Mouse (Mus musculus): ENCODE measurements around the gene Myh10. TPM values are rescaled to one million over a fixed set of nuclear protein-coding genes. Genes with fewer than 3 reads are reported as not detected.
A peak's percentile ranks its signal among the peaks of the same experiment; 100 is the strongest.
"Not testable (repeated sequence)": the region's sequence is repeated elsewhere in the genome, so short reads cannot be mapped to it uniquely, and the experiment has no call there.

Gene Myh10
- polyA plus RNA-seq, 1 experiment from 2014 or later = 94.9 TPM

GRCm38 (mm10) chr11:68730792-68731191 lies 39.4 kb downstream of the Myh10 start:
- WGBS = 86% methylated on average over 5 of the region's 5 CpGs
- Histone ChIP-seq H3K4me3 (ENCODE audit: low read depth, low read length) (no peak overlapping the region), H3K4me1 (ENCODE audit: control insufficient read depth, insufficient read depth, low read length) (no peaks in the 10 kb centered on the region; the same call in 1 of the 2 replicates), H3K27me3 (ENCODE audit: control insufficient read depth, insufficient read depth, low read depth, low read length) (no peaks in the 10 kb centered on the region), H3K4me2 (ENCODE audit: low read length) (no peak overlapping the region), H3K27ac (ENCODE audit: low read length) (no peak overlapping the region), H3K9me3 (replicated peaks; ENCODE audit: control insufficient read depth, low read length, poor library complexity, severe bottlenecking) (no peaks in the 10 kb centered on the region), H3K36me3 (ENCODE audit: control insufficient read depth, insufficient read depth, low read length) (no peaks in the 10 kb centered on the region; the same call in 1 of the 2 replicates), H3K9ac (ENCODE audit: low read depth, low read length) (no peak overlapping the region)
- no peak for ATAC-seq

GRCm38 (mm10) chr11:68732066-68732465 lies 40.7 kb downstream of the Myh10 start:
- H3K27ac ChIP-seq (ENCODE audit: low read length) = no peak overlapping the region
- H3K4me2 ChIP-seq (ENCODE audit: low read length) = no peak overlapping the region
- no peaks in the 10 kb centered on the region; the same call in 1 of the 2 replicates for H3K36me3 ChIP-seq (ENCODE audit: control insufficient read depth, insufficient read depth, low read length)
- no peak overlapping the region for H3K9ac ChIP-seq (ENCODE audit: low read depth, low read length)
- no peaks in the 10 kb centered on the region for H3K9me3 ChIP-seq (replicated peaks; ENCODE audit: control insufficient read depth, low read length, poor library complexity, severe bottlenecking)
- H3K4me1 ChIP-seq (ENCODE audit: control insufficient read depth, insufficient read depth, low read length) = no peaks in the 10 kb centered on the region; the same call in 1 of the 2 replicates
- no peak for ATAC-seq
- 82% methylated on average over 6 of the region's 6 CpGs for WGBS
- H3K4me3 ChIP-seq (ENCODE audit: low read depth, low read length) = no peak overlapping the region
- H3K27me3 ChIP-seq (ENCODE audit: control insufficient read depth, insufficient read depth, low read depth, low read length) = no peaks in the 10 kb centered on the region

GRCm38 (mm10) chr11:68733401-68733800 lies 42.0 kb downstream of the Myh10 start:
- ATAC-seq; H3K9ac ChIP-seq (ENCODE audit: low read depth, low read length); H3K27me3 ChIP-seq (ENCODE audit: control insufficient read depth, insufficient read depth, low read depth, low read length); H3K36me3 ChIP-seq (ENCODE audit: control insufficient read depth, insufficient read depth, low read length); H3K4me2 ChIP-seq (ENCODE audit: low read length); H3K27ac ChIP-seq (ENCODE audit: low read length); H3K9me3 ChIP-seq (replicated peaks; ENCODE audit: control insufficient read depth, low read length, poor library complexity, severe bottlenecking); H3K4me3 ChIP-seq (ENCODE audit: low read depth, low read length); H3K4me1 ChIP-seq (ENCODE audit: control insufficient read depth, insufficient read depth, low read length): not testable (repeated sequence)
- WGBS = 93% methylated on average over 3 of the region's 3 CpGs

- no peaks in the 10 kb centered on the region for H3K9me3 ChIP-seq (replicated peaks; ENCODE audit: control insufficient read depth, low read length, poor library complexity, severe bottlenecking)
- no peak overlapping the region for H3K27ac ChIP-seq (ENCODE audit: low read length)
- H3K4me2 ChIP-seq (ENCODE audit: low read length) = no peak overlapping the region
- no peak overlapping the region for H3K9ac ChIP-seq (ENCODE audit: low read depth, low read length)
- peaks cover 3% of the 10 kb centered on the region; the same call in 1 of the 2 replicates for H3K36me3 ChIP-seq (ENCODE audit: control insufficient read depth, insufficient read depth, low read length)
- WGBS = 96% methylated on average over 7 of the region's 7 CpGs
- no peaks in the 10 kb centered on the region for H3K27me3 ChIP-seq (ENCODE audit: control insufficient read depth, insufficient read depth, low read depth, low read length)
- no peak overlapping the region for H3K4me3 ChIP-seq (ENCODE audit: low read depth, low read length)
- ATAC-seq = no peak
- no peaks in the 10 kb centered on the region for H3K4me1 ChIP-seq (ENCODE audit: control insufficient read depth, insufficient read depth, low read length)
Observed at GRCm38 (mm10) chr11:68739509-68739908, 48.1 kb downstream of the Myh10 start.

GRCm38 (mm10) chr11:68742658-68743057 lies 51.3 kb downstream of the Myh10 start:
- Histone ChIP-seq H3K4me1 (ENCODE audit: control insufficient read depth, insufficient read depth, low read length) (0 out of 2 replicates have a peak, but pooled peaks cover 2% of the 10 kb centered on the region), H3K27me3 (ENCODE audit: control insufficient read depth, insufficient read depth, low read depth, low read length) (no peaks in the 10 kb centered on the region), H3K27ac (ENCODE audit: low read length) (no peak overlapping the region), H3K9me3 (replicated peaks; ENCODE audit: control insufficient read depth, low read length, poor library complexity, severe bottlenecking) (no peaks in the 10 kb centered on the region), H3K4me2 (ENCODE audit: low read length) (no peak overlapping the region), H3K9ac (ENCODE audit: low read depth, low read length) (no peak overlapping the region), H3K36me3 (ENCODE audit: control insufficient read depth, insufficient read depth, low read length) (peaks cover 3% of the 10 kb centered on the region; the same call in 1 of the 2 replicates), H3K4me3 (ENCODE audit: low read depth, low read length) (no peak overlapping the region)
- WGBS = 85% methylated on average over 2 of the region's 2 CpGs
- ATAC-seq = no peak

- Histone ChIP-seq H3K9ac (ENCODE audit: low read depth, low read length) (no peak overlapping the region), H3K27me3 (ENCODE audit: control insufficient read depth, insufficient read depth, low read depth, low read length) (no peaks in the 10 kb centered on the region), H3K4me3 (ENCODE audit: low read depth, low read length) (no peak overlapping the region), H3K36me3 (ENCODE audit: control insufficient read depth, insufficient read depth, low read length) (peaks cover 3% of the 10 kb centered on the region; the same call in 1 of the 2 replicates), H3K27ac (ENCODE audit: low read length) (no peak overlapping the region), H3K9me3 (replicated peaks; ENCODE audit: control insufficient read depth, low read length, poor library complexity, severe bottlenecking) (no peaks in the 10 kb centered on the region), H3K4me1 (ENCODE audit: control insufficient read depth, insufficient read depth, low read length) (0 out of 2 replicates have a peak, but pooled peaks cover 2% of the 10 kb centered on the region), H3K4me2 (ENCODE audit: low read length) (no peak overlapping the region)
- 74% methylated on average over 3 of the region's 3 CpGs for WGBS
- no peak for ATAC-seq
Observed at GRCm38 (mm10) chr11:68744150-68744549, 52.8 kb downstream of the Myh10 start.

- 71% methylated on average over 16 of the region's 16 CpGs for WGBS
- Histone ChIP-seq H3K4me1 (ENCODE audit: control insufficient read depth, insufficient read depth, low read length) (0 out of 2 replicates have a peak, but pooled peaks cover 2% of the 10 kb centered on the region), H3K36me3 (ENCODE audit: control insufficient read depth, insufficient read depth, low read length) (peaks cover 3% of the 10 kb centered on the region; the same call in 1 of the 2 replicates)
Observed at GRCm38 (mm10) chr11:68745374-68746200, 54.2 kb downstream of the Myh10 start.

GRCm38 (mm10) chr11:68748121-68748520 lies 56.8 kb downstream of the Myh10 start:
- ATAC-seq = no peak
- Histone ChIP-seq H3K9ac (ENCODE audit: low read depth, low read length) (no peak overlapping the region), H3K4me2 (ENCODE audit: low read length) (no peak overlapping the region), H3K4me1 (ENCODE audit: control insufficient read depth, insufficient read depth, low read length) (0 out of 2 replicates have a peak, but pooled peaks cover 2% of the 10 kb centered on the region), H3K36me3 (ENCODE audit: control insufficient read depth, insufficient read depth, low read length) (peaks cover 3% of the 10 kb centered on the region; the same call in 1 of the 2 replicates), H3K27ac (ENCODE audit: low read length) (no peak overlapping the region), H3K4me3 (ENCODE audit: low read depth, low read length) (no peak overlapping the region), H3K9me3 (replicated peaks; ENCODE audit: control insufficient read depth, low read length, poor library complexity, severe bottlenecking) (no peaks in the 10 kb centered on the region), H3K27me3 (ENCODE audit: control insufficient read depth, insufficient read depth, low read depth, low read length) (no peaks in the 10 kb centered on the region)
- 89% methylated on average over 5 of the region's 5 CpGs for WGBS

More at GRCm38 (mm10) chr11:68745374-68746200, 54.2 kb downstream of the Myh10 start:
- Histone ChIP-seq H3K9me3 (replicated peaks; ENCODE audit: control insufficient read depth, low read length, poor library complexity, severe bottlenecking) (no peaks in the 10 kb centered on the region), H3K4me3 (ENCODE audit: low read depth, low read length) (no peak overlapping the region), H3K27me3 (ENCODE audit: control insufficient read depth, insufficient read depth, low read depth, low read length) (no peaks in the 10 kb centered on the region), H3K4me2 (ENCODE audit: low read length) (no peak overlapping the region), H3K27ac (ENCODE audit: low read length) (peak overlapping the region; percentile 58), H3K9ac (ENCODE audit: low read depth, low read length) (no peak overlapping the region)
- ATAC-seq = no peak

GRCm38 (mm10) chr11:68750206-68750605 lies 58.8 kb downstream of the Myh10 start:
- Histone ChIP-seq H3K27ac (ENCODE audit: low read length) (no peak overlapping the region), H3K4me3 (ENCODE audit: low read depth, low read length) (no peak overlapping the region), H3K9ac (ENCODE audit: low read depth, low read length) (no peak overlapping the region), H3K9me3 (replicated peaks; ENCODE audit: control insufficient read depth, low read length, poor library complexity, severe bottlenecking) (no peaks in the 10 kb centered on the region), H3K4me1 (ENCODE audit: control insufficient read depth, insufficient read depth, low read length) (peaks cover 6% of the 10 kb centered on the region; the same call in 1 of the 2 replicates), H3K27me3 (ENCODE audit: control insufficient read depth, insufficient read depth, low read depth, low read length) (no peaks in the 10 kb centered on the region), H3K4me2 (ENCODE audit: low read length) (no peak overlapping the region), H3K36me3 (ENCODE audit: control insufficient read depth, insufficient read depth, low read length) (peaks cover 3% of the 10 kb centered on the region; the same call in 1 of the 2 replicates)
- no peak for ATAC-seq
- 96% methylated on average over 2 of the region's 2 CpGs for WGBS

Data from midbrain, embryonic 16.5 days (tissue).